Mouse (Mus musculus): ENCODE measurements around the gene Krt36. TPM values are rescaled to one million over a fixed set of nuclear protein-coding genes. Genes with fewer than 3 reads are reported as not detected.

The Krt36 gene
- total and polyA plus RNA-seq, 3 experiments = not detected

GRCm38 (mm10) chr11:100097819-100098218 is 7.6 kb downstream of the Krt36 start:
- Histone ChIP-seq H3K4me3 (ENCODE audit: control insufficient read depth in 1 of 2, insufficient read depth in 1 of 2, low read depth in 2 of 2, low read length in 2 of 2) (no peak overlapping the region), H3K36me3 (ENCODE audit: control insufficient read depth in 1 of 2, insufficient read depth in 2 of 2, low read length in 2 of 2) (no peaks in the 10 kb centered on the region), H3K9ac (ENCODE audit: control insufficient read depth, low read depth, low read length, poor library complexity, severe bottlenecking) (no peak overlapping the region), H3K9me3 (replicated peaks; ENCODE audit: insufficient read depth, low read length) (no peaks in the 10 kb centered on the region), H3K27ac (ENCODE audit: control insufficient read depth, low read depth, low read length) (no peak overlapping the region), H3K27me3 (ENCODE audit: control insufficient read depth in 1 of 2, insufficient read depth in 2 of 2, low read length in 2 of 2) (no peaks in the 10 kb centered on the region), H3K79me2 (ENCODE audit: control insufficient read depth, insufficient read depth, low read length, poor library complexity) (no peaks in the 10 kb centered on the region), H3K4me1 (ENCODE audit: control insufficient read depth in 1 of 2, insufficient read depth in 2 of 2, low read length in 2 of 2) (no peaks in the 10 kb centered on the region)
- TF ChIP-seq ZNF384 (IDR thresholded peaks at IDR 0.05; ENCODE audit: low read depth, low read length) (no peak), ELF1 (IDR thresholded peaks at IDR 0.05; ENCODE audit: low read depth, low read length) (no peak), USF2 (IDR thresholded peaks at IDR 0.05; ENCODE audit: borderline replicate concordance in 1 of 2, insufficient read depth in 1 of 2, low read depth in 1 of 2, low read length in 2 of 2) (no peak), ETS1 (IDR thresholded peaks at IDR 0.05; ENCODE audit: low read depth, low read length) (no peak), NRF1 (IDR thresholded peaks at IDR 0.05; ENCODE audit: insufficient read depth, low read depth, low read length, poor library complexity, severe bottlenecking) (no peak), POLR2A (IDR thresholded peaks at IDR 0.05; ENCODE audit: control insufficient read depth in 1 of 2, insufficient read depth in 1 of 2, low read depth in 1 of 2, low read length in 2 of 2, poor library complexity in 1 of 2) (no peak)
- DNase-seq (ENCODE audit: low read depth, low spot score) = no peak

DNA sequence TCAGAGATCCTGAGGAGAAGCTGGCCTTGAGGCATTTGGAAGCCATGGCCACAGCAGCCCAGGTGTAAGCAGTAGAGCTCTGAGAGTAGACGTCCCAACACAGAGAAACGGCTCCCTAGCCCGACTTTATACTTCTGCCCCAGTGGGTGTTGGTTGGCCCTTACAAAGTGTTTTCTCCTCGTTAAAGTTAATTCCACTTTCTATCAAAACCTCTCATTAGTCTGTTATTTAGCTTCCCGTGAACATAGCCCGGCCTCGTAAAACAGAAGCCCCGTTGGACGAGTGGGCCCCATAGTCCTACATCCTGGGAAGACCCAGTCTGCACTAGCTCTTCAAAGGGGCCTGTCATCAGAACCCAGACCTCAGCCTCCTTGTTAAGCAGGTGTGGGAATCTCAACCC is 9.3 kb downstream of the Krt36 start, which contains the start of gene Krt35:
TSS of gene Krt35 (minus strand) at position 101 of the 400 bp plus-strand sequence.
- Histone ChIP-seq H3K27me3 (ENCODE audit: control insufficient read depth in 1 of 2, insufficient read depth in 2 of 2, low read length in 2 of 2) (no peaks in the 10 kb centered on the region), H3K9me3 (replicated peaks; ENCODE audit: insufficient read depth, low read length) (no peaks in the 10 kb centered on the region), H3K9ac (ENCODE audit: control insufficient read depth, low read depth, low read length, poor library complexity, severe bottlenecking) (no peak within 1 kb of the TSS)

DNA sequence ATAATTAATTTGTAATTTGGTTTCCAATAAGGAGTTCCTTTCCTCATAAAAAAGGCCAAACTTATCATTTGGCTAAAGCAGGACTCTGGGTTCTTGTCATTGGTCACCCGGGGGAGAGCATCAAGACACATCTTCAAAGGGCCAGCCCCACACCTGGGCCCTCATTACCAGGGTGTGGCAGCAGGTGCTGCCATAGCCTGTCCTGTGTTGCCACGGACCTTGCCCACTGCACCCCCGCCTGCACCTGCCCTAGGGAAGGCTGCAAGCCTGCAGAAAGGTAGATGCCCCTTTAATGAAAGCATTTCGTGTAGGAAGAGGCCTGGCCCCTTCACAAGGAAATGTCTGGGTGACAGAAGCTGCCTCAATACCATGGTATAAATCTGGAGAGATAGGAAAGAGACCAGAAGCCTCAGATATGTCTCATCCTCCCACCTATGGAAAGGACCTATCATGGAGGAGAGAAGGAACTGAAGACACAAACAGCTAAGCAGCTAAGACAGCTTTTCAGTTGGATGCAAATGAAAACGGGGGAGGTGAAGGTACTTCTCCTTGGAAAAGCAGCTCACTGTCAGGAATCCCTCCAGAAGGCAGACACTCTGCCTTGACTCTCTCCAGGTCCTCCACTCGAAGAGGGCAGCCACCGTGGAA is 16.9 kb downstream of the Krt36 start:
- no peaks in the 10 kb centered on the region for H3K27me3 ChIP-seq (ENCODE audit: control insufficient read depth in 1 of 2, insufficient read depth in 2 of 2, low read length in 2 of 2)
- no peak overlapping the region for H3K27ac ChIP-seq (ENCODE audit: control insufficient read depth, low read depth, low read length)
- H3K36me3 ChIP-seq (ENCODE audit: control insufficient read depth in 1 of 2, insufficient read depth in 2 of 2, low read length in 2 of 2) = no peaks in the 10 kb centered on the region
- no peaks in the 10 kb centered on the region for H3K9me3 ChIP-seq (replicated peaks; ENCODE audit: insufficient read depth, low read length)
- no peak overlapping the region for H3K4me3 ChIP-seq (ENCODE audit: control insufficient read depth in 1 of 2, insufficient read depth in 1 of 2, low read depth in 2 of 2, low read length in 2 of 2)
- H3K4me1 ChIP-seq (ENCODE audit: control insufficient read depth in 1 of 2, insufficient read depth in 2 of 2, low read length in 2 of 2) = no peaks in the 10 kb centered on the region
- H3K9ac ChIP-seq (ENCODE audit: control insufficient read depth, low read depth, low read length, poor library complexity, severe bottlenecking) = no peak overlapping the region
- no peak for DNase-seq (ENCODE audit: low read depth, low spot score)
- no peaks in the 10 kb centered on the region for H3K79me2 ChIP-seq (ENCODE audit: control insufficient read depth, insufficient read depth, low read length, poor library complexity)
- TF ChIP-seq TBP (IDR thresholded peaks at IDR 0.05; ENCODE audit: low read depth, low read length) (no peak), NRF1 (IDR thresholded peaks at IDR 0.05; ENCODE audit: insufficient read depth, low read depth, low read length, poor library complexity, severe bottlenecking) (no peak), KAT2A (conservative IDR thresholded peaks at IDR 0.05; ENCODE audit: low read depth, low read length) (no peak), HCFC1 (IDR thresholded peaks at IDR 0.05; ENCODE audit: low read depth, low read length) (no peak)

More for the DNA sequence above, 9.3 kb downstream of the Krt36 start, which contains the start of gene Krt35:
- H3K4me3 ChIP-seq (ENCODE audit: control insufficient read depth in 1 of 2, insufficient read depth in 1 of 2, low read depth in 2 of 2, low read length in 2 of 2) = no peak within 1 kb of the TSS
- DNase-seq (ENCODE audit: low read depth, low spot score) = no peak
- H3K4me1 ChIP-seq (ENCODE audit: control insufficient read depth in 1 of 2, insufficient read depth in 2 of 2, low read length in 2 of 2) = no peaks in the 10 kb centered on the region
- no peak within 1 kb of the TSS for H3K27ac ChIP-seq (ENCODE audit: control insufficient read depth, low read depth, low read length)
- no peak for TF ChIP-seq MYC (IDR thresholded peaks at IDR 0.05; ENCODE audit: low read depth, low read length)
- no peak for TF ChIP-seq MAX (IDR thresholded peaks at IDR 0.05; ENCODE audit: low read length)
- no peak for TF ChIP-seq KAT2A (conservative IDR thresholded peaks at IDR 0.05; ENCODE audit: low read depth, low read length)
- no peak for TF ChIP-seq ZNF384 (IDR thresholded peaks at IDR 0.05; ENCODE audit: low read depth, low read length)
- no peak for TF ChIP-seq ZMIZ1 (IDR thresholded peaks at IDR 0.05; ENCODE audit: low read depth, low read length)
- TF ChIP-seq UBTF (IDR thresholded peaks at IDR 0.05; ENCODE audit: borderline replicate concordance, insufficient read depth, low read depth, low read length) = no peak
- TF ChIP-seq RAD21 (IDR thresholded peaks at IDR 0.05; ENCODE audit: low read depth, low read length) = no peak
- no peak for TF ChIP-seq MXI1 (IDR thresholded peaks at IDR 0.05; ENCODE audit: low read depth, low read length)
- TF ChIP-seq USF1 (IDR thresholded peaks at IDR 0.05; ENCODE audit: low read depth, low read length) = no peak
- TF ChIP-seq MYB (IDR thresholded peaks at IDR 0.05; ENCODE audit: low read depth, low read length) = no peak
- TF ChIP-seq ELF1 (IDR thresholded peaks at IDR 0.05; ENCODE audit: low read depth, low read length) = no peak
- no peak for TF ChIP-seq SIN3A (IDR thresholded peaks at IDR 0.05; ENCODE audit: low read length)
- no peak for TF ChIP-seq GATA1 (IDR thresholded peaks at IDR 0.05; ENCODE audit: low read depth, low read length)
- TF ChIP-seq CHD1 (IDR thresholded peaks at IDR 0.05; ENCODE audit: low read depth, low read length) = no peak
- no peak for TF ChIP-seq HCFC1 (IDR thresholded peaks at IDR 0.05; ENCODE audit: low read depth, low read length)
- H3K36me3 ChIP-seq (ENCODE audit: control insufficient read depth in 1 of 2, insufficient read depth in 2 of 2, low read length in 2 of 2) = no peaks in the 10 kb centered on the region
- no peaks in the 10 kb centered on the region for H3K79me2 ChIP-seq (ENCODE audit: control insufficient read depth, insufficient read depth, low read length, poor library complexity)
